Mouse (Mus musculus): ENCODE data around the gene Itgav.

The Itgav gene

DNA sequence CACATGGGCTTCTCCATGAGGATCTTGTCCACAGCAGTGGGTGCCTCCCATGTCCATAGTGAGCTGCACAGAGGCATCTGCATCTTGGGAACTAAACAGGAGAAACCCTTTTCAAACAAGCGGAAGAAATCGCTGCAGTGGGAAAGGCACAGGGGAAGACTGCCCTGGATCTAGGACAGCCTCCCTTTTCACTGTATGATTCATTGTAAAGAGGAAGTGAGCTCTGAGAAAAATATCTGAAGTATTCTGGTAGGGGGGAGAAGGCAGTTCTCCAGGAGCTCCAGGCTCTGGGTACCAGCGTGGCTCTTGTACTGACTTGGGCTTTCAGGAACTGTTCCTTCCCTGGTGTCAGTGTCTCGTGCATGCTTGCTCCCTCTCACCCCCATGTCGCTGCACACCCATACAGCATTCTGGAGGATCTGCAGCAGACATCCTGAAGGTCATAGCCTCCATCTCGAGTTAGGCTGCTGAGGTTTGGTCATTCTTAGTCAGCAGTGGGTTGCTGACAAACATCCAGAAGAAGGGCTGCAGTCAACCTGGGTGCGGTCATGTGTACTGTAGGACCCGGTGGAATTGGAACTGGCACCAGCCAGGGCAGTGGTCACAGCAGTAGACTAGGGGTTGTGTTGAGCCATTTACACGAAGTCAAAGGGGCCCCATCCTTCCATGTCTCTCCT lies 20.2 kb downstream of the Itgav start:
- no peak for DNase-seq (ENCODE audit: low spot score in 2 of 2)

GRCm38 (mm10) chr2:83745257-83745656 lies 21.1 kb downstream of the Itgav start:
- DNase-seq (ENCODE audit: low spot score in 2 of 2) = no peak

DNA sequence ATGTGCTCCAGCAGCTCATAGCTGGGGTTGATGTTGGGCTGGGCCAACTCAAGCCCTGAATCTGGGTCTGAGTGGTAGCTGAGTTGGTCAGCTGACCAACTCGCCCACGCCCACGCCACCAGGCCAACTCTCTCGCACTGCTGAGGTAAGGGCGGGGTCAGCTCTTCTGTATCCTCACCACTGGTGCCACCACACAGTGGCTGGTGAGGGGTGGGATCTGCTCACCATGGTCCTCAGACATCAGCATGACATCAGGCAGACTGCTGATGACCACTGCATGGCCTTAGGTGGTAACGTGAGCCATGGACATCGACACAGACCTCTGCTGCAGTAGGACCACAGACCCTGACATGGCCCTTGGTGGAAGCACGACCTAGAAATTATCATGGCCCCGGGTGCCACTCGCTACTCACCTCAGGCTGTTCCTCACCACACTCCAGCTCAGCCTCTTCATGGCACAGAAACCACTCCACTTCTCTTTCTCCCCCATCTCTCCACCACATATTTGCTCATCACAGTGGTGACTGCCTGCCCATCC lies 24.5 kb downstream of the Itgav start:
- no peak for DNase-seq (ENCODE audit: low spot score in 2 of 2)

DNA sequence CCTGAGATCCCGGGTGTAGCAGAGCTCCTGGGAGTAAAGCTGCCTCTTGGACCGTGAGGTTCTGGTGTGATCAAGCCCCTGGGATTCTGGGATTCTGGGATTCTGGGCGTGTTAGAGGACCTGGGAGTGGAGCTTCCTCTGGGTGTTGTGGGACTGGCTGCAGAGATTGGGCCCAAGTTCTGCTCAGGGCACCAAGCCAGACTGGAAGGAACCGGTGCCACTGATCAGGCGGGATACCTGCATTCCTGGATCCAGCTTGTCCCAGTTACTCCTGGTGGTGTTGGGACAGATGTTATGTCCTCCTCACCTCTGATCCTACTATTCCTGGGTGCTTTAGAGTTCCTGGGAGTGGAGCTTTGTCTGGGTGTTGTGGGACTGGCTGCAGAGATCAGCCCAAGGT lies 28.8 kb downstream of the Itgav start:
- no peak for DNase-seq (ENCODE audit: low spot score in 2 of 2)

- DNase-seq (ENCODE audit: low spot score in 2 of 2) = no peak
These were observed 30.2 kb downstream of the Itgav start for GRCm38 (mm10) chr2:83754306-83754837.

GRCm38 (mm10) chr2:83758606-83759215 lies 34.5 kb downstream of the Itgav start:
- no peak for DNase-seq (ENCODE audit: low spot score in 2 of 2)

DNA sequence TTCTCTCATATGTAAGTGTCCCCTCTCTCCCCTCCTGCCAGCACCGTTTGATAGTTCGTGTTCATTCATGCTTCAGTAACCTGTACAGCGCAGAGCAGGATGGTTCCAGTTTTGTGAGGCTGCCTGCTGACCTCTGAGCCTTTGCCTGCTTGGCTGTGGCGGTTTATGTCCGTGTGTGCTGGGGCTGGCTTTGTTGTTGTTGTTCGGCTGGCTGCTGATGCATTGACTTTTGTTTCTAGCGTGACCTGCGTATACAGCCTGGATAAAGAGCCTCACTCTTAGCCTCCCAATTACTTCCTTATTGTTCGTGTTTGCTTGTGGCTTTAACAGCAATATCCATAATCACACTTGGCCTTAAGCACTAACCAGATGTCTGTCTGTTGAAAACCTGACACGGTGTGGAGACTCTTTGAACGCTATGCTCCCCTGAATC lies 35.0 kb downstream of the Itgav start:
- DNase-seq (ENCODE audit: low spot score in 2 of 2) = no peak

- DNase-seq (ENCODE audit: low spot score in 2 of 2) = no peak
These were observed 35.5 kb downstream of the Itgav start for GRCm38 (mm10) chr2:83759667-83760066.

DNA sequence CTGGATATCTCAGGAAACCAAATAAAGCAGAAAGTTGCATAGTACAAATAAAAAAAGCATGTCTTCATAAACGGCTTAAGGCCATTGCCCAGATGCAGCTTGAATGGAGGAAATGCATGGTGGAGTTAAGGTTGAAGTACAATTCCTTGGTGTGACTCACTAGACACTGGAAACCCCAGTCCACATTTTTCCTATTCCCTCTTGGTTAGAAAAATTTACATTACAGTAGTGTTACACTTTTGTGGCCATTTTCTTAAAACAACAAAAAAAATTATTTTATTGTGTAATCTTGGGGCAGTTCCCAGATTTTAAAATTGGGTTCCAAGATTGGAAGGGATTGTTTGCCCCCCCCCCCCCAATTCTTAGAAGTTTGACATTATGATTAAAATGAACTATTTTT lies 35.9 kb downstream of the Itgav start:
- no peak for DNase-seq (ENCODE audit: low spot score in 2 of 2)

DNA sequence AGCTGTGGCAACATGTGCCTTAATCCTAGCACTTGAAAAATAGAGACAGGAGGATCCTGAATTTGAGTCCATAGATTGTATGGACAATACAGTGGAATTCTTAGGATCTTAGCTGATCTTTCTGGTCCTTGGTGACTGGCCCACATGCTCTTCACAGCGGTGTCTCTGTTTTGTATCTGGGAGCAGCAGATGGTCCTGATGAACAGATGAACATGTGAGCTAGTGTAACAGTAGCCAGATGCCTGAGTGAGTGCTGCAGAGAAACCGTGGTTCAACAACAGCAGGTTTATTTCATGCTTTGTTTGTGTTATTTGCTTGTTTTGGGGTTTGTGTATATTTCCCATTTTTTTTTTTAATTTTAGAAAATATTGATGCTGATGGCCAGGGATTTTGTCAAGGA lies 37.3 kb downstream of the Itgav start:
- DNase-seq (ENCODE audit: low spot score in 2 of 2) = no peak

DNA sequence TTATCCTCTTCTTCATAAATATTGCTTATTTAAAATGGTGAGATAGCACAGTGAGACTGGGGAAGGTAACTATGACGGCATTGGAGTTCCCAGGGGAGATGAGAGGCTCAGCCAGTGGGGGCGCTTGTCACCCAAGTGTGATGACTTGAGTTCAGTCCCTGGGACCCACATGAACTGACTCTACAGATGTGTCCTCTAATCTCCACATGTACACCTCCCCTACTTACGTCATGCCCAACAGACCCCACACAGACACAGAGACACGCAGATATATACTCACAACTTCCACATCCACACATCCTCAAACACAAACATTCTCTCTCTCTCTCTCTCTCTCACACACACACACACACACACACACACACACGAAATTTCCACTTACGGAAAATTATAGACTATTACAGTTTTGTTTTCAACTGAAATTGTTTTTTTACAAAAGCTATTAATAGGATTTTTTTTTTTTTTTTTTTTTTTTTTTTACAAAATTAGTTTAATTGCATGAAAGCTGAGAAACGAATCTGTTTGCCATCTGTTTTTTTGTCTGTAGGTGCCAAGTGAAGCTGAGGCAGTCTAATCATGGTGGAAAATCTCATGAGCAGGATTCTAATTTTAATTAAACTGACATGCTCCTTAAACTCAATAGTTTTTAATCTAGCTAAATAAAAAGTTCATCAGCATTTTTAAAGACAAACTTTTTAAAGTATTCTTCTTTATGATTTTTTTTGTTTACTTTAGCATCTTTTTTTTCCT lies 38.1 kb downstream of the Itgav start:
- no peak for DNase-seq (ENCODE audit: low spot score in 2 of 2)

DNA sequence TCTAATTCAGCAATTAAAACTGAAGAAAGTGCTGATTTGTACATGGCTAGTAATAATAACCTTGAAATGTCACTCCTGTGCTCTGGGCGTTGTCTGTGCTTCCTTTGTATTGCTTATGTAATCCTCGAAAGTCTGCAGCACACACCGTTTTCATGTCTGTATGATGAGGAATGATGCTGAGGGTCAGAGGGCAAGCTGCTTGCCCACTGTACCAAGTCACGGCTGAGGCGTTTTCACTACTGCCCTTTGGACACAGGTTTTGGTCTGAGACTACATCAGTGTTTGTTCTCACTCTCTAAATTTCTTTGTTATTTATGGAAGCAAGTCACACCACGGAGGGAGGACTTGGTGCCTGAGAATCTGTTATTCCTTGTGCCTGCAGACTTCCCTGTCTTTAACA lies 41.9 kb downstream of the Itgav start:
- no peak for DNase-seq (ENCODE audit: low spot score in 2 of 2)

DNA sequence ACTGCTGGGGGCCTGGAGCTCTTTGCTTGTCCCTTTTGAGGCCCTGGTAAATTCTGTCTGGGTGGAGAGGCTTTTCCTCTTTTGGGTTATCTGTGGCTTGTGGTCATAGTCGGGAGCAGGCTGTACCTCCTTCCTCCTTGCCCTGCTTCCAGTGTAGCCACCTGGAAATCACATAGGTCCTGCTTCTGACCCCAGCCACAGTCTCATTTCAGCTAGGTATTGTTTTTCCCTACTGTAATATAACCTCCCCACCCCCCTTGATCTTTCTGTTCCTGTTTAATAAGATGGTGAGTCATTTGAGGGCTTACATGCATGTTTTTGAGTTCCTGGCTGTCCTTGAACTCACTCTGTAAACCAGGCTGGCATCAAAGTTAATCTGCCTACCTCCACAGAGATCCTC lies 42.7 kb downstream of the Itgav start:
- DNase-seq (ENCODE audit: low spot score in 2 of 2) = no peak

DNA sequence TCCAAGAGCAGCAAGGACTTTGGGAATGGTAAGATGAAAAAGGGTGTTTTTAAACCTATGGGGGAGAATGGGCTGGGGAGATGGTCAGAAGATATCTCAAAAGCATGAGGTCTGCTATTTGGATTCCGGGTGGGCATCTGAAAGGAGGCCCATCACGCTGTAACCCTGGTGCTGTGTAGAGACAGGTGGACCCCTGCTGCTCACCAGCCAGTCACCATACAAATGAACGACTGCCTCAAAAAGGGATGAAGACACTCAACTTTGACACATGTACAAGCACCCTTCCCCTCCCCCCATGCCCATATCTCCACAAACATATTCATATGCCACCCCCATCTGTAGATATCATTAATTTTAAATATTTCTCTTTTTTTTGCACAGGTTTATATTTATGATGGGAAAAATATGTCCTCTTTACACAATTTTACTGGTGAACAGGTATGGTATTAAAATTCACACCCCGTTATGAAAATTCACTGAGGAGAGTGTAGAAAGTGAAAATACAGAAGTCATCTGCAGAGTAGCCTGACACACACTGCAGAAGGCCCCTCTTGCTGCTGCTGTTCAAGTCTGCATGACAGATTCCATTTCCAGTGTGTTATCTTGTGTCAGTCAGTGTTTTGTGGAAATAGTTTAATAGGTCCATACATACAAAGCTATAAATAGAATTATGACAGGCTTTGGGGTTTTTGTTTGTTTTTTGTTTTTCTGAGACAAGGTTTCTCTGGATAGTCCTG lies 44.3 kb downstream of the Itgav start:
- no peak for DNase-seq (ENCODE audit: low spot score in 2 of 2)

DNA sequence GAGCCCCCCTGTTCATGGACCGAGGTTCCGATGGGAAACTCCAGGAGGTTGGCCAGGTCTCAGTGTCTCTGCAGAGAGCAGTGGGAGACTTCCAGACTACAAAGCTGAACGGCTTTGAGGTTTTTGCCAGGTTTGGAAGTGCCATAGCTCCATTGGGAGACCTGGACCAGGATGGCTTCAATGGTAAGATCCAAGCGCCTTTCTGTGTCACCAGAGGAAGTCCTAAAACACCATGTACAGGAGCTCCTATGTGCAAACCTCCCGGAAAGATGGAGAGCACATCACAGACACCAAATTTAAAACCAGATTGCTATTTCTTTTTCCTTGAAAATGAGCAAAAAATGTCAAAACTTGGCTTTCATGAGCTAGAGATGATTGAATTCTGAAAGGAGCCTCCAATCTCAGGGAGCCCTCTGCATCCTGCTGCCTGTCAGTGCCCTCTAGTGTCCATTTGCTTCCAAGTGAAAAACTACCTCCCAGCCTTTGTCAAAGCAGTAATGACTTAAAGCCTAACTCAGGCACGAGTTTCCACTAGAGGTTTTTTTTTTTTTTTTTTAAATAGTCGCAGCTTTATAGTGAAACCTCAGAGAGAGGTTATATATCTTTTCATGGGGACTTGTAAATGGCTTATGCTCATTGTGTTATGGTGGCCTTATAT lies 47.1 kb downstream of the Itgav start:
- DNase-seq (ENCODE audit: low spot score in 2 of 2) = peak; percentile 32 to 48

DNA sequence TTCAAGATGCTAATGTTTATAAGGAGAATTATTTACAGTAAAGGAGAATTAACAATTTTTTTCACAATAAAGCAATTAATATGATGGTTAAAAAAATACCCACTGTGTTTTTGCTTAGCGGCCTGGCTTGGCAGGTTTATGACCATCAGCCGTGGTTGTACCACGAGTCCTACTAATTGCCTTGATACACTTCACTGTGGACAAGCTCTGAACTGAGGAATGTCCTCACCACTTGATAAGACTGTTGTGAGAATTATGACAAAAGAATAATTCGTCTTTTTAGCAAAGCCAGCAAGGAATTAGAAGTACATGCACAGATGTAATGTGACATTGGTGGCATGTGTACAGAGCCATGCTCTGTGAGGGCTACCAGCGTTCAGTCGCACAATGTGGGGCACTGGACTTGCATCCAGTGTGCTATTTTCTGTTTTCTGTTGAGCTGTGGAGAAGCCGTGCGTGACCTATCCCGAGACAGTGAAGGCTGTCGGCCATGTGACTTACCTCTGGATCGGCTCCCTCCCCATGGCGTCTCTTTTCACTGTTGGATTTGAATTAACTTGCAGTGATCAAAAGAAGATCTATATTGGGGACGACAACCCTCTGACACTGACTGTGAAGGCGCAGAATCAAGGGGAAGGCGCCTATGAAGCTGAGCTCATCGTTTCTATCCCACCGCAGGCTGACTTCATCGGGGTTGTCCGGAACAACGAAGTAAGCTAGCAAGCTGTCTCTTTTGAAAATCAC lies 67.3 kb downstream of the Itgav start:
- no peak for DNase-seq (ENCODE audit: low spot score in 2 of 2)

DNA sequence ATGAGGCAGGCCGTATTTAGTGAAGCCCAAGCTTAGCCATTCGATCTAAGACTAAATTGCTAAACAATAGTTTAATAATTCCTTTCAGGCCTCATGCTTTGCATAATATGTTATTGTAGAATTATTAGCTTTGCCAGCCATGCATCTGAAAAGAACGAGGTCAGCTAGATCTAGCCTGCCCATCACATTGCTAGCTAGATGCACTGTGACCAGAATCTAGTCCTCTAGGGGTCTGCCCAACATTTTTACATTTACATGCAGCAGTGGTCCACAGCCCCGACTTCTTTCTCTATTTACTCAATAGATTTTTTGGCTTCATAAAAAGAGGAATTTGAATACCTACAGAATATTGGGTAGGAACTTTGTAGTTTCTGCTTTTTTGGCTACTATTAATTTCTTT lies 67.9 kb downstream of the Itgav start:
- DNase-seq (ENCODE audit: low spot score in 2 of 2) = no peak

- no peak for DNase-seq (ENCODE audit: low spot score in 2 of 2)
These were observed 71.6 kb downstream of the Itgav start for GRCm38 (mm10) chr2:83795766-83796165.

DNA sequence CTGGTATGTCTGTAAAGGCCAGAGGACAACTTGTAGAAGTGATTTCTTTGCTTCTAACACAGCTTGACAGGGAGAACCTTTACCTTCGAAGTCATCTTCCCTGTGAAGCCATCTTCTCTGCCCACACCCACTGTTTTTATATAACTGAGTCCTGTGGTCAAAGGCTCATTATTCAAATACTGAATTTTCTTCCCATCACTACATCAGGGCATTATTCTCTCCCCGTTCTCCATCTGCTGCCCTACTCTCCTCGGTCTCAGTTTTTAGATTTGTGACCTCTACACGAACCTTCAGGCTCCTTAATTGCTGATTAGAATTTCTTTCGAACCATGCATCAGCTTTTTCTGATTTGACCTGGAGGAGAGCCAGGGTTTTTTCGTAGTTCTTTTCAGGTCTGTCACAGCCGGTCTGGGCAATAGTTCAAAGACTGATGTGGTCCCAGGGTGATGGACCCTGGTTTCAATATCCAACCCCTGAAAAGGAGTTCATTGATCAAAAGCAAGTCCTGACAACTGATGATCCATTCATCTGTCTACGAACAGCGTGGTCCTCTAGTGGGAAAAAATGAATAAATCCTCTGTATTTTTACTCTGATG lies 73.8 kb downstream of the Itgav start:
- DNase-seq (ENCODE audit: low spot score in 2 of 2) = no peak

All from urinary bladder, postnatal 36 days (tissue).